Mouse (Mus musculus) retina, postnatal 1 day (tissue): ENCODE measurements around the gene Olfr898.

Source experiments
- DNase-seq: peaks from one replicate; pipeline ENCODE4 v3.0.0-alpha.2; 2012

Olfr898 gene

DNA sequence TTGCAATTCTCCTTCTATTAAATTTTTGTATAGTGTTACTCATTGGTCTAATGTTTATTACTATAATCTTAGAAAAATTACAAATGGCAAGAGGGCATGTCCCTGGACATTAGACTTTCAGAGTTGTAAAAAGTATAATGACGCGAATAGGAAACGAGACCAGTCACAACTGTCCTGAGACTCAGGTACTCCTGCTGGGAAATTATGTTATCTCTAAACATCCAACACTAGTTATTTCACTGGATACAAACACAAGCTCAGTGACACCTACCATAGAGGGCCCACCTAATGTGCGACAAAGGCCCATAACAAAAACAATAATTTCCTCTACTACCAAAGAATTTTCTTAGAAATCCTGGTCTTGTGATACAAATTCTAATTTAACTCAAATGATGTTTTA, at the start of gene Olfr898:
Olfr898 (plus strand) TSS at position 301 of the 400 bp plus-strand sequence.
- no peak for DNase-seq

DNA sequence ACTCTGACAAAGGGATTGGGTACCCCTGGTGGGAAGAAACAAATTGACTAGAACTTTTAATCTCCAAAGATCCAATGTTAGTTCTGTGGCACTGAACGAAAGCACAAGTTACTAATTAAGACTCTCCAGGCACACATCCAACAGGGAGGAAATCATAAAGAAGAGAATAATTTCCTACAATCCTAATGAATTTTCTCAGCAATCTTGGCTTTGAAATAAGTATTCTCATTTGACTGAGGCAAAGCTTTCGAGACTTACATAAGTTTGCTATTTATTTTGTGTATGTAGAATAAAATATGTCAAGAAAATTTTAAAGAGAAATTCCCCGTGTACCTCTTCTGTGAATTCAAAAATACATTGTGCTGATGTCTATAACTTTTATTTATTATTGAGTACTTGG, 19.5 kb upstream of the Olfr898 start, which contains the start of gene Olfr25:
Olfr25 (plus strand) TSS at position 301 of the 400 bp plus-strand sequence.
- DNase-seq: no peak

DNA sequence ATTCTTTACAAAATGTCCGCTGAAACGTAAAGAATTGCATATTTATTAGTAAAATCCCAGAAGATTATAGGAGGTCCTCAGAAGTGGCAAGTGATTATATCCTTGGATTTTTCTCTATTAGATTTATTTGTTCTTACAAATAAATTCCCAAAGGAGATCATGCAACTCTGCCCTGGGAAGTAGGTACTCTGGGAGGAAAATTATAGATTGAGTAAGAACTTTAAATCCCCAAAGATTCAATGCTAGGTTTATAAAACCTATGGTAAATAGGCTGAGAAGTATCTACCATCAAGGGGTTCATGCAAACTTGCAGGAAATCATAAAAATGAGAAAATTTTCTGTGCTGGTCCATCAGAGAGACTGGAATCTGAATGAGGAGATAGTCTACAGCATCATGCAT, 18.4 kb downstream of the Olfr898 start, which contains the start of gene Olfr250:
Olfr250 (plus strand) TSS at position 301 of the 400 bp plus-strand sequence.
- DNase-seq: no peak

DNA sequence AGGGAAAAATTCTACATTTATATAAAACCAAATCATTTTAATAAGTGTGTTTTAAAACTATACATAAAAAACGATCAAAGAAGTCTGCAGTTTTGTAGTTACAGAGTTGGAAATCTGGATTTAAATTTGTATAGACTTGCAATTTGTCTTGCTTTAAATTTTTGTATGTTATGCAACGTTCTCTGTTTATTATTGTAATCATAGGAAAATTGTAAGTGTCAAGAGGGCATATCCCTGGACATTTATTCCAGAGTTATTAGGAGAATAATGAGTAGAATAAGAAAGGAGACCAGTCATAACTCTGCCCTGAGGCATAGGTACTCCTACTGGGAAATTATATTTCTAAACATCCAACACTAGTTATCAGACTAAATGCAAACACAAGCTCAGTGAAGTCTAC, 28.6 kb downstream of the Olfr898 start, which contains the start of gene Olfr251:
Olfr251 (plus strand) TSS at position 301 of the 400 bp plus-strand sequence.
- DNase-seq: no peak

DNA sequence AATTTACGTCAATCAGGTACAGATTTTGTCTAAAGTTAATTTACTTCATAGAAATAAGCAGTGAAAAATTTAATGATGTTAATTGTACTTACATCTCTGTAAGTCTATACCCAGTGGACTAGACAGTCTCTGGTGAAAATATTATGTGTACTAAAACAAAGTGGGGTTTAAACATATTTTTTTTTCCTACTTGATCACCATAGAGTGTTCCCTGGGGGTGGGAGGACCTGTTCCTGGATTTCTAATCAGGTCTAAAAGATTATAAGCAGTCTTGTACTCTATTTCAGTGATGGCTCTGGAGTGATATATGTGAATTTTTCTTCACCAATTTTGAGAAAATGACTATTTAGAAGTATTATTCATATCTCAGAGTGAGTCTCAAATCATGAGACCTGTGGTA, 53.2 kb downstream of the Olfr898 start, which contains the start of gene Olfr147:
Olfr147 (plus strand) TSS at position 301 of the 400 bp plus-strand sequence.
- DNase-seq: no peak
